Mouse (Mus musculus) neural tube, embryonic 10.5 days (tissue): ENCODE results near the gene Ankrd31.
"Not testable (repeated sequence)": the region's sequence is repeated elsewhere in the genome, so short reads cannot be mapped to it uniquely, and the experiment has no call there.

Source experiments
- DNase-seq: peaks from one replicate; pipeline ENCODE4 v3.0.0-alpha.2; 2017; ENCODE audit warnings: low spot score; ENCODE audit errors: extremely low spot score

The Ankrd31 gene

DNA sequence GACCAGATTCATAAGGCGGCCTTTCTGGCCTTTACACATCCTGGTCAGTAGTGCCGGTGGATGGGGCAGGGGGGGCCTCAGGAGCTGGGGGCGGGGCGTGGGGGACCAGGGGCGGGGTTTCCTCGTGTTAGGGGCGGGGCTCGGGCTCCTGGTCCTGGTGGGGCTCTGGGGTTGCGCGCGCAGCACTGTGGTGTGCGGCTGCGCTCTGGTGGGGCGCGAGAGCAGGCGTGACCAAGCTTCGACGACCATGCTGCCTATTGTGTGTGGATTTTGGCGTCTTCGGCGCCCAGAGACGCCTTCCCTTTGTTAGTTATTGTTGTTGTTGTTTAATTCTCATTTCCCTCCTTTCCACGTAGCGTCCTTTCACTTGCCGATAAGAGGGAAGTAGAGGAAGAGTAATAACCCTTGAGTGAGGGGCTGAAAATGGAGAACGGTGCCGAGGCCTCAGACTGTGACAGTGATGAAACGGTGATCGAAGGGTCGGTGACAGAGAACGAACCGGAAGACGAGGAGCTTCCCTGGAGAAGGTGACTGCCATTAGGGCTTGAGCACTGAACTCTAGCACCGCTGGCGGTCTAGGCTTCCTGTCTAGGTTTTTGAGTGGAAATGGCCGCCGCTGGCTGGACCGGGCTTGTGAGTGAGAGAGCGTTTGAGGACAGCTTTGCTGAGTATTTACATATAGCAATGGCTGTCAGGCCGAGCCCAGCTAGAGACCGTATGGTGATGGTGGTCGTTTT lies at the start of gene Ankrd31:
TSS of gene Ankrd31 (plus strand) at position 164 of the 737 bp plus-strand sequence.
- no peak for DNase-seq

DNA sequence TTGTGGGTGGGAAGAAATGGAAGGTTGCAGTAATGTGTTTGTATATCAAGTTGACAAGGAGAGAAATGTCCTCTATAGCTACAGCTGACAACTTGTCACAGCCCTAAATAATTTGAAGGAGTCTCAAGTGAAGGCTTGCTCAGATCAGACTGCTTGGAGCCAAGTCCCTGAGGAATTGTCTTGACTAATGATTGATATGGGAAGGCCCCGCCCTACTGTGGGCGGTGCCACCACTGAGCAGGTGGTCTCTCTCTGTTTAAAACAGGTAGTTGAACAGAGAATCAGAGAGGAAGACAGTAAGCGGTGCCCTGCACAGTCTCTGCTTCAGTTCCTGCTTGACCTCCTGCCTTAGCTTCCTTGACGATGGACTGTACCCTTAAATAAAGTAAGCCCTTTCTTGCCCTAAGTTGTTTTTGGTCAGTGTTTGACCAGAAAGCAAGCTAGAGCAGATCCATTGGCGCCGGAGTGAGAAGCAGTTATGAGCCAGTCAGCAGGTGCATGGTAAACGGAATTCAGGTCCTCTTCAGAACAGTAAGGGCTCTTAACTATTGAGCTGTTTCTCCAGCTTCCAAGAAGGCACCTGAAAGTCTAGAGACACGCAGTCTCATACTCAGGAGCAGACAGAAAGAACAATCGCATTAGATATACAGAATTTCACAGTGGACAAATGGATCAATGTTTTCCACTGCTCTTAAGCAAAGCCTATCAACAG lies 45.3 kb upstream of the Ankrd31 start:
- no peak for DNase-seq

DNA sequence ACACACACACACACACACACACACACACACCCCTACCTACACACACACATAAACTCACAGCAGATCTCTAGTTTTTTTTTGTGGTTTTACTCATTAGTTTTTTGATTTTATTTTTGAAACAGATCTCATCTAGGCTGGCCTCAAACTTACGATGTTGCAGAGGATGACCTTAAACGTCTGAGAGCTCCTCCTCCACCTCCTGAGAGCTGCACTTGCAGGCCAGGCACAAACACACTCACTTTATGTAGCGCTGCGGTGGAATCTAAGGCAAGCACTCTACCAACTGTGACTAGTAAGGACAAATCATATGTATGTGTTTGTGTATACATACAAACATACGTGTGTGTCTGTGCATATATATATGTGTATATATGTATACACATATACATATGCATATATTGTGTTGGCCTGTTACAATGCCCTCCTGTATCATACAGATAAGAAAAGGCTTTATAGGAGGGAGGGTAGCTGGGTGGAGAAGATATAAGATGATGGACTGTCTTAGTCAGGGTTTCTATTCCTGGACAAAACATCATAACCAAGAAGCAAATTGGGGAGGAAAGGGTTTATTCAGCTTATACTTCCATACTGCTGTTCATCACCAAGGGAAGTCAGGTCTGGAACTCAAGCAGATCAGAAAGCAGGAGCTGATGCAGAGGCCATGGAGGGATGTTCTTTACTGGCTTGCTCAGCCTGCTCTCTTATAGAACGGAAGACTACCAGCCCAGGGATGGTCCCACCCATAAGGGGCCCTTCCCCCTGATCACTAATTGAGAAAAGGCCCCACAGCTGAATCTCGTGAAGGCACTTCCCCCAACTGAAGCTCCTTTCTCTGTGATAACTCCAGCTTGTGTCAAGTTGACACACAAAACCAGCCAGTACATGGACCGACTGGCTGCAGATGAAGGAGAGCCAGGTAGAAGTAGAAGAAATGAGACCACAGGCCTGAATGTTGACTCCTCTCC lies 38.5 kb upstream of the Ankrd31 start:
- no peak for DNase-seq

DNA sequence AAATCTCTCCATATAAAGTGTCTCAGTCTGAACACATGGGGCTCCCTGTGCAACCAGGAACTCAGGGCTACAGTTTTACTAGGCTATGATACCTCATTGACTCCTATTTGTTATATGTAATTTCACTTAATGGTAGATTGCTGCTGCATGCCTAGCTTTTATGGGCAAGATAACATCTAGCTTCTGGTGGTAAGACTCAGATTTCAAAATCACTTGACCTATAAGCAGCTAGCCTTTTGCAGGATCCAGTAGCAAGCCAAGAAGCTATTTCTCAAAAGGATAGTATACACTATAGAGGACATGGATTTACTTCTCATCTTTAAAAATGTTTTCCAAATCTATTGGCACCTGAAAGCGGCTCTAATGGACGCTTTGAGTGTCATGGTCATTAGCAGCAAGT lies 31.8 kb upstream of the Ankrd31 start:
- DNase-seq = no peak

DNA sequence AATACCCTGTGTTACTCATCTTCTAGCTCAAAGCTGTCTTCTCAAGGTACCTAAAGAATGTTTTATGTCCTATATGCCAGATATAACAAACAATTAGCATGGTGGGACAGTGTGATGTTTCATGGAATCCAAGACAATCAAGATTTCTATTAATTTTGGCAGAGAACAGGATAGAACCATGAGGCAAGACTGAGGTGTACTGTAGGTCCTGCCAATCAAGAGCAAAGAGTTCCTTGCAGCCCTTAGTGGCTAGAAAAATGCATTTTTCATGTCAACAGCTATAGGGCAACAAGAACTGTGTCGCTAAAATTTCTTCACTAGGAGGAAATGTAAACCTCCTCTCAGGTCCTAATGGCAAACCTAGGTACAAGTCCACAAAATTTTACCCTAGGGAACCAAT lies 30.3 kb upstream of the Ankrd31 start:
- no peak for DNase-seq

DNA sequence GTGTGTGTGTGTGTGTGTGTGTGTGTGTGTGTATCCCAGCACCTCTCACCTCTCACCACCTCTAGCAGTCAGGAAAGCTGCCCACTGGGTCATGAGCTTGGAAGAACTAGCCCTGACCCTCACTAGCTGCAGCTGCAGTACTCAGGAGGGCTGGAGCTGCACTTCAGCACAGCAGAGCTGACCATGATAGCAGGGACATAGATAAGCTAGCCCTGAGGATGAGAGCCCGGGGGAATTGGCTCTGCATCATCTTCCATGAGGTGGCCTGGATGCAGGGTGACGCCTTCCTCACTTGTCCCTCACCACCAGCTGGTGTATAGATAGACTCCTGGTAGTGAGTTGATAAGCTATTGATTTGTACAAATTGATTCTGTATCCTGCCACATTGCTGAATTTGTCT lies 28.1 kb upstream of the Ankrd31 start:
- DNase-seq = no peak

DNA sequence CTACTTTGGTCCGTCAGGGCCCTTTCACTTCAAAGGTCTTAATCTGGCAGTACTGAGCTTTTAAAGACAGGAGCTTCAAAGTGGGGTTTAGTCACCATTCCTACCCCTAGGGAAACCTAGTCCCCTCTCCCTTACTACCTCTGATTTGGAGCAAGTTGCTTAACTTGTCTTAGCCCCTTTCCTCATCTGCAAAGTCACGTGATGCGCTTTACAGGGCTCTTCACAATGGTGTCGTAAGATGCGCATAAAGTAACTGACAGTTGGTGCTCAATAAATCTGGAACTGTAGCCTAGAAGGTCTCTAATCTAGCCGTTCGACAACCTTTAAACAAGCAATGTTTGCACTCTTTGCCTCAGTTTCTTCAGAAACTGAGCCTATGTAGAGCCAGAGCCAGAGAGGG lies 19.8 kb upstream of the Ankrd31 start:
- no peak for DNase-seq

DNA sequence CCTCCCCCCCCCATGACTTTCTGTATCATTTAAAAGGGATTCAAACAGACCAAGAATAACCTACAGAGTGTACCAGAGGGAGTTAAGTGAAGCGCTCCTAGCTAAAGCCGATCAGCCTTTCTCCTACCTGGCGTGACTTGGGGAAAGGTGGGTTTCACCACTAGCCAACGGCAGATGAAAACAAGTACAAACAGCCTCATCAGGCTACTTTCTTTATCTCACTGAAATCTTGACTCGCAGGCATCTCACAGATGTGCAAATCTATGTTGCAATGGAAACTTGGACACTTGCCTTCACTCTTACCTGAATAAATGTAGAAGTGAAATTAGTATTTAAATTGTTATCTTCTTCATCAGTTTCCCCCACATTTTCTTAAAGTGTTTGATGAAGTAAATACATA lies 18.9 kb upstream of the Ankrd31 start:
- no peak for DNase-seq

DNA sequence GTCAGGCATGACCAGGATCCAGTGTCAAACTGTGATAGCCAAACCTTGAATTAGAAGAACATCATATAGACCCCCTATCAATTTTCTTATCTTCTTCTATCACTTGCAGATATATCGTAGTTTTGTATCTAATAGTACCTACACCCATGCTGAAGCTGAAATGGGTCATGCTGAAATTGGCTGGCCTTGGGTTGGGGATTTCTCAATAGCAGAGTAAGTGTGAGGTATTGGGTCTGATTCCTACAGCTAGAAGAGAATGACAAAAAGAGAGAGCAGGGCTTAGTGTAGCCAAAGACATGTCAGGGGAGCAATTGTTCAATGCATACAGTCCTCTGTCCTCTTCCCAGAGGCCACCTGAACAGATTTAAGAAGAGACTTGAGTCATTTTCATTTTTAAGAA lies 18.0 kb upstream of the Ankrd31 start:
- DNase-seq = no peak

DNA sequence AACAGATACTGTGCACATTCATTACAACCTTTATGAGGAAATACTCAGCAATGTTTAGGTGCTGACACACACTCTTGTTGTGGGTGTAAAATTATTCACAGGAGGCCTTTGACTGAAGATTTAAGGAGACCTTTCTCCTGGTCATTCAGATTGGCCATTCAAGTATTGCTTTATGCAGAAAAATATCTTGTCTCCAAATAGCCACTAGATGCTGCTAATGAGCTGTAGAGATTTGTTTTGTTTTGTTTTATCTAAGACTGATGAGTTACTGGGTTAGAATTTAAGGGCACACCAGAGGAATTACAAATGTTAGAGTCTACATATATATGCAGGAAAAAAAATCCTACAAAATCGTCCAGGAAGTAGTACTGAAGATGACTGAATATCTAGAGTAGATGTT lies 12.9 kb upstream of the Ankrd31 start:
- DNase-seq = no peak

DNA sequence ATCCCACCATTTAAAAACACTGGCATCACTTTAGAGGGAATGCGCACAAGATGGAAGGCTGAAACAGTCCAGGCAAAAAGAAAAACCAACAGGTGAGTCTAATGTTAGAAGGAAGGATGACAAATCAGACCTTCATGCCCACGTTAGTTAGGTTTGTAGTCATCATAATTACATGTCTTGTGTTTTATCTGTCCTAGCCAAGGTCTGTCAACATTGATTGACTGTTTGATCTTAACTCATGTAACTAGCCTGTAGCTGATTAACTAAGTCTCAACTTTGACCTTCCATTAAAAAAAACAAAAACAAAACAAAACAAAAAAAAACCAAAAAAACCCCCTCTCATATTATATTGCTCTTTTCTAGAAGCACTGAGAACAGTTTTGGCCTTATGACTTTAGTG lies 7.9 kb upstream of the Ankrd31 start:
- no peak for DNase-seq

DNA sequence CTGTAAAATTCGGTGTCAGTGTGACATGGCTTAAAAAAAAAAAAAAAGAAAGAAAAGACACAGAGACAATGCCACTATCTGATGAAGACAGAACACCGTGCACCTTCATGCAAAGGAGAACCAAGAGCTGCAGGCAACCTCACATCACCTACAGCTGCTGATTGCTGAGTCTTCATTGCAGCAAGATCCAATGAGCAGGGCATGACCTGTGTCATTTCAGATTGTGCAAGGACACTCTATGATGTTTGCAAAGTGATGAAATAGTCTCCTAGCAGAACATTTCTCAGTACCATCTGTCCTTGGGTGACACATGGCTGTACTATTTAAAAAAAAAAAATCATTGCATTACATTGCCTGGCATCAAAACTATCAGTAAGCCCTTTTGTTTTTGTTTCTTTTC lies 5.2 kb upstream of the Ankrd31 start:
- DNase-seq = no peak

DNA sequence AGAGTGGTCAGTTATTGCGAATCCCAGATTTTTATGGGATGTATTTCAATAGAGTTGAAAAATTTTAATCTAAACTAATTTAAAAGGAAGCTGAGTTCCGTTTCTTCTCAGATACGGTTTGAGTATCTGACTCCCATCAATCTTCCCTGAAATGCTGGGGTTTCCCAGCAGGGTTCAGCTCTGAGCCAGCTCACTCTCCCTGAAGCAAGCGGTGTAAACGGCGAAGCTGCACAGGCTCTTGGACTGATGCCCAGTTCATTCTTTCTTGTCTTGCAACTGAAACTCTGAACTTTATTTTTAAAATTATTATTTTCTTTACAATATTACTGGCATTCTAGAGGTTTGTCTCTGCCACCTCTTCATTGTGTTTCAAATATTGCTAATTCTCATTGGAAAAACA lies 2.0 kb upstream of the Ankrd31 start:
- DNase-seq = no peak

DNA sequence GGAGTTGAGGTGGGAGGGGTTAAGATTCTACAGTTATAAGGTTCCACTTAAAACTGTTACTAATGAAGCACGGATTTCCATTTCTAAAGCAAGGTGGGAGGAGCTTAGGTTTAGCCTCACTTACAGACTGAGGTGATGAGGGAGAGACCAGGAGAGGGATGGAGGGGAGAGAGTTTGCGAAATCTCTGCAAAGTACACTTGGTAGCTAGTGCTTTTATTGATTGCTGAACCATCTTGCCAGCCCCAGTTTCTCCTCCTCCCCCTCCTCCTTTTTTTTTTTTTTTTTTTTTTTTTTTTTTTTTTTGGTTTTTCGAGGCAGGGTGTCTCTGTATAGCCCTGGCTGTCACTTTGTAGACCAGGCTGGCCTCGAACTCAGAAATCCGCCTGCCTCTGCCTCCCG lies 1.8 kb downstream of the Ankrd31 start:
- DNase-seq = no peak

DNA sequence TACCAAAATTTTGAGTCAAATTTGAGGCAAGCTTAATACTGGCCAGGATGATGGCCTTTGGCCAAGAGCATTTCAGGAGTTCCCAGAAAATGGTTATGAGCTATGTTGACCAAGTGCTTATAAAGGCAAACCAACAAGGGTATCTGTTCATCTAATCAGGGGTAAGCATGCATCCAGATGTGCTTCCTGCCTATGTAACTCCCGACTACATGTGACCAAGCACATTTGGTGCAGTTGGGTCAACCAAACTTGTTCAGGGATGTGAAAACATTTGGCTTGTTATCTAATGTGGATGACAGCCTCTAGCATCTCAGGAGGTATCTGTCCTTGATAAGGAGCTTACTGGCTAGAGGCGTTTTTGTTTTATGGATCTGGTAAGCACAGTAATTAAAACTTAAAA lies 12.8 kb downstream of the Ankrd31 start:
- DNase-seq = no peak

DNA sequence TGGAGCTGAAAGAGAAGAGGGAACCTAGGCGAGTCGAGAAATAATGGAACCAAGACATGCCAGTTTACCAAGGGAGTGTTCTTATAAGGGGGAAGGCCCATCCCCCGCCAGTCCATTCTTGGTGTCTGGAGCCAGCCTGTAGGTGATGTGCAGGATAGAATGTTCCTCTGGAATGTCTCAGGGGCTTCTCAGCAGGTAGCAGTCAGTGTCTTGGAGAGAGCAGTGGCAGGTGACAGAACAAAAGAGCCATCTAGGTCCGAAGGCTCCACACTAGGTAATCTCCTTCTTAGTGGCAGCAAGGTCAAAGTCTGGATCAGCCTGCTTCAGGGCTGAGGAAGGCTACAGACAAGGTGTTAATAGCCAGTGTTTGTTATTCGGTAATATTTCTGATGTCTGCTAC lies 38.0 kb downstream of the Ankrd31 start:
- DNase-seq = not testable (repeated sequence)

DNA sequence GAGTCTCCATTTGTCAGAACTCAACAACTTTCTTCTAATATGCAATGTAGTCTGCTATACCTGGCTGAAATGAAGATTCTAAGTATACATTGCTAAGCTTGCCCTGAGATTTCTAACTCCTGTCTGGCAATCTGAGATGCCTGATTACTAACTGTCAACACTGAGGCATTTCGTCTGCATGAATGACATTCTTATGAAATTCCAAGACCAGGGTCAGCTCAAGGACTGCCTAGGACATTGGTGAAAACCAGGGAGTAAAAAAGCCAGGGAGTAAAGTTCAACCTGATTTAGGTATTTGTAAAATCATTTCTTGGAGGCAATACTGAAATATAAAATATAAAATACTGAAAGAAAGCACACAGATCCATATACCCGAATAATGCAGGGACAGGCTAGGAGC lies 45.4 kb downstream of the Ankrd31 start:
- no peak for DNase-seq

DNA sequence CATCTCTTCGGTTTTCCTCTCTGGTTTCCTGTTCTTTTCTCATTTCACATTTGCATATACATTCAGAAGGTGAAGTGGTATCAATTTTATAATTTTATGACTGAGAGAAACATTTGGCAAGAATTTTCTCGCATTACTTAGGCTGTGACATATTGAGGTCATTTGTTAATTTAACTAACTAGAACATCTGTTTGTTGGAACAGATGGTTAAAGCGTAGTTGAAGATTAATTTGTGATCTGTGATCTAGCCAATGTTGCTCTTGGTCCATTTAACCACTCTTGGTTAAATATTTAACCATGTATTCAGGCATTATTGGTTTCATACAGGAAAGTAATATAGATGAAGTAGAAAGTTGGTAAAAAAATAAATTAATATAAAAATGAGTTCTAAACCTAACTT lies 47.2 kb downstream of the Ankrd31 start:
- DNase-seq = no peak

DNA sequence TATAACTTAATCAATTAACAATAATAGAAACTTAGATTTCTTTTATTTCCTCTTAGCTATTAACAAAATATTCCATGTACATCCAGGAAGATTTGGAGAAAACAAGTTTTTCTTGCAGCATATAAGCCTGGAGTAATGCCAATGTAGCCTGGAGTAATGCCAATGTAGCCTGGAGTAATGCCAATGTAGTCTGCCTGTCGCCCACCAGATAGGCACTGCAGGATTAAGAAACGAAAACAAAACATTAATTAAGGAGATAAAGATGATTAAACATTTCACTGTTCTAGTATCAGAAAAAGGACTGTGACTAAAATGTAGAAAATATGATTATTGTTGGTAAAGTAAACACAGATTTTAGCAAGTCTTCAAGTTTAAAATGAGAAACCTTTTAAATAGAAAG lies 49.4 kb downstream of the Ankrd31 start:
- no peak for DNase-seq

DNA sequence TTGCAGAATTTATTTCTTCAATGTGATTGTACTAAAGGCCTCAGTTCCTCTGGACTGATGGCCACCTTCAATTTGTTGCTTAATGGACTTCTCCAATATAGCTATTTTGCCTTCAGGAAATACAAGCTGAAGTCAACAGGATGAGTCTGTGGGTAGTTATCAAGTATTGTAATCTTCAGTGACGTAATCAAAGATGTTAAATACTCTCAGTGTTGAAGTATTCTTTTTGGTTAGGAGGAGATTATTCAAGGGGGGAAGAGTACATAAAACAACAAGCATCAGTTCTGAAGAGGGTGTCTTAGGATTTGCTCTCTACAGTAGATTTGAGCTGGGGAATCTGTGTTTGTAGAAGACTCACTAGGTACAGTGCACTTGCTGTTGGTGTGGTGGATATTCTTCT lies 101.7 kb downstream of the Ankrd31 start:
- DNase-seq = no peak

DNA sequence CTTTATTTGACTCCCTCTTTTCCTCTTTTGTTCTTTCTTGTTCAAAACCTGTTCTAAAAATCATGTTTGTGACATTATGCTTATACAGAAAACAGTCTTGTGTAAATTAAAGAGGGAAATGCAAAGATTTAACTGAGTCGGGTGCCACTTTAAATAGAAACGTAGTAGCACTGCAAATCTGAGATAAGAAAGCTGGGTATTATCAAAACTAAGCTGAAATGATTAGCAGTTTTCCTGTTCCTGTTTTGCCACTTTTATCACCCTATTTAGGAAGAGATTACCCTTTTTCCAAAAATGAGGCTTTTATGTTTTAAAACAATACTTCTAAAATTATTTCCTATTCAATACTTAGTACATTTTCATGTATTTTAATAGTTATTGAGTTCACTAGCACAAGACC lies 104.1 kb downstream of the Ankrd31 start:
- no peak for DNase-seq

DNA sequence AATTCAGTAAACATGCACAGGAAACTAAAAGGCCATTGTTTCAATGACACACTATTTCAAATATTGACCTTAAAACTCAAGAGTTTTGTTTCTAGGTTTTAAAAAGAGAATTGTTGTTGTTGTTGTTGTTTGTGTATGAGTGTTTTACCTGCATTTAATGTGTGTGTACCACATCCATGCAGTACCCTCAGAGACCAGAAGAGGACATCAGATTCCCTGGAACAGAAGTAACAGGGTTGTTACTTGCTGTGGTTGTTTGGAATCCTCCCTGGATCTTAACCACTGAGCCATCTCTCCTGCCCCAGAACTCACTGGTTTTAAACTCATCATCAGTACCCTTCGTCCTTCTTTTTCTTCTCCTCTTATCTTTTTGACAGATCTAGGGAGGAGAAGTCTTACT lies 105.2 kb downstream of the Ankrd31 start:
- no peak for DNase-seq
